Mouse (Mus musculus): ENCODE results near the gene Rarres2. TPM values are rescaled to one million over a fixed set of nuclear protein-coding genes. Genes with fewer than 3 reads are reported as not detected.

Gene Rarres2
- polyA plus RNA-seq, 1 experiment: not detected

DNA sequence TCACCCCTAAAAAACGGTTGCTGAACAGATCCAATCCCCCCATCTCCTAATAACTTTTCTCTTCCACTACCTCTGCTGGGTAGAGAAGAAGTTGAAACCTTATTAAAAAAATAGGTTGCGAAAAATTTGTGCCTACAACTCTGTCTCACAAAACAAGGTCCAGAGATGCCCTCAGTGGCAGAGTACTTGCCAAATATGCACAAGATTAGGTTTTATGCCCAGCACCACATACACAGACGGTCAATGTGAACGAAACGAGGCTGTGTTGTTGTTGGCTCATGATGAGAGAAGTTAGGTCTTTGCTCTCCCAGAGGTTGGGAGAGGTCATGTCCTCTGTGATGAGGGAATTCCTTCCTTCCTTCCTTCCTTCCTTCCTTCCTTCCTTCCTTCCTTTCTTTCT, 27.3 kb downstream of the Rarres2 start:
- TF ChIP-seq POLR2A (IDR thresholded peaks at IDR 0.05; ENCODE audit: borderline replicate concordance, low read depth, low read length): no peak
- TF ChIP-seq CTCF (IDR thresholded peaks at IDR 0.05; ENCODE audit: low read depth, low read length): no peak
- H3K27ac ChIP-seq (ENCODE audit: insufficient read depth, low read depth, low read length): no peak overlapping the region
- no peak overlapping the region for H3K4me3 ChIP-seq (ENCODE audit: insufficient read depth, low read length)
- no peaks in the 10 kb centered on the region for H3K4me1 ChIP-seq (ENCODE audit: control insufficient read depth, insufficient read depth, low read length)

DNA sequence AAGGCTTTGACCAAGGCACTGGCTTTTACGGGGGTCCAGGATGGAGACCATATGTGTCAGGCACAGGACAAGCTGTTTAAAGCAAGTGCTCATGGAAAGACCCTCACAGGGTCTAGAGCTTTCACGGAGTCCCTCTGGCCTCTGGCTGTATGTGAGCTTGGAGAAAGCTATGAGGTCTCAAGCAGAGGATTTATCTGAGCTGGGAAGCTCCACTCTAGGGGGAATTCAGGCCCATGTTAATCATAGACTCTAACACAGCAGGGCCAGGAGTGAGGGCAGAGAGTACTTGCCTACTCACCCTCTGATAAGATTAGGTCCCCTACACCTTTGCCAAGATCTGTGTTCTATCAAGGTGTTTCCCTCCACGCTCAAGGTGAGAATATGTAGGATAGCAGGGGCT, 30.0 kb downstream of the Rarres2 start:
- Histone ChIP-seq H3K4me3 (ENCODE audit: insufficient read depth, low read length) (no peak overlapping the region), H3K4me1 (ENCODE audit: control insufficient read depth, insufficient read depth, low read length) (no peaks in the 10 kb centered on the region), H3K27ac (ENCODE audit: insufficient read depth, low read depth, low read length) (no peak overlapping the region)
- TF ChIP-seq POLR2A (IDR thresholded peaks at IDR 0.05; ENCODE audit: borderline replicate concordance, low read depth, low read length): no peak
- TF ChIP-seq CTCF (IDR thresholded peaks at IDR 0.05; ENCODE audit: low read depth, low read length): no peak

DNA sequence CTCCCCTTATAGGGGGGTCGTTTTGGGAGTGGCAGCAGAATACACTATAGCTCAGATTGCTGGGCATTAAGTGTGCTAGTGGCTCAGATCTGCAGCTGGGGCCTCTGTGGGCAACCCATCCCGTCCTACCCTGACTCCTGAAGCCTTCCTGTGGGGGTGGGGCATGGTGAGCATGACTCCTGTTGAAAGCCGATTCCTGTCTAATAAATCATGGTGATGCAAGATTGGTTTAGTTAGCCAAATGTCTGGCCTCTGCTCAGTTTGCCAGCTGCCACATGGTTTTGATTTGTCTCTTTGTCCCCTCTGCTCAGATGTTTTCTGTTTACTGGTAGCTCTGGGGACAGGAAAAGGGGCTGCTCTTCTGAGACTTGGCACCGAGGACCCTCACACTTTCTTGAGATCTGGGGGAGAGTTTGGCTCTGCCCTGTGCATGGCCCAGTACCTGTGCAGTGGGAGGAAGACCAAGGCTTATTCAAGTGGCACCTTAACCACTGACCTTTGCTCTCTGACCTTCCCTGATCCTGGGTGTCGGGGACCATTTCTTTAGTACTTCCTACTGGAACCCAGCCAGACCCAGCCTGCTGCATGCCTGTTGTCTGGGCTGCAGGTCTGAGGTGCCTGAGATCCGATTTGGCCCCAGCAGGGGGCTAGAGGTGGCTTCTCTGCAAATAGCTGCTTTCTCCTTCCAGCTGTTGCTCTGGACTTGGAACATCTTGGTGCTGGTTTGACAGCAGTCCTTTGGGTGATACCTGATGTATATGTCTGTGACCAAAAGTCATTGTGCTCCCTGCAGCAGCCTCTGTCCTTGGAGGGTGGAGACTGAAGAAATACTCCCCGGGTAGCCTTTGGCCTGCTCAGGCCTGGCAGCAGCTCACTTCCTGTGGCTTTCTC, 30.8 kb downstream of the Rarres2 start:
- Histone ChIP-seq H3K27ac (ENCODE audit: insufficient read depth, low read depth, low read length) (no peak overlapping the region), H3K4me3 (ENCODE audit: insufficient read depth, low read length) (no peak overlapping the region), H3K4me1 (ENCODE audit: control insufficient read depth, insufficient read depth, low read length) (no peaks in the 10 kb centered on the region)
- no peak for TF ChIP-seq POLR2A (IDR thresholded peaks at IDR 0.05; ENCODE audit: borderline replicate concordance, low read depth, low read length)
- no peak for TF ChIP-seq CTCF (IDR thresholded peaks at IDR 0.05; ENCODE audit: low read depth, low read length)

DNA sequence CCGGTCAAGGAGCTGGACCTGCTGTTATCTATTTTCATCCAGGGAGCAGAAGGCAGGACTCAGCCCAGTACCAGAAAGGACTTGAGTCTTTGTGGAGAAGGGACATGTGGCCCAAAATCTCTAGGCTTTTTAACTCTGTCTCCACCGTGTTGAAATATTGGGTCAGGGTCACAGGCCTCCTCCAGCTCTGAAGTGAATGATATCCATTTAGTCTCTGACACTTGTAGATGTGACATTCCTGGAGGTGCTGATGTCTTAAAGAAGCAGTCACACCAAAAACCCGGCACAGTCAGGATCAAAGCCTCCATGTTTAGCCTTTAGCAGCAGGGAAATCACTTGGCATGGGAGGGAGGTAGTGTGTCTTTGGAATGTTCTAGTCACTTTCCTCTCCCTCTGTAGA, 31.9 kb downstream of the Rarres2 start:
- H3K4me1 ChIP-seq (ENCODE audit: control insufficient read depth, insufficient read depth, low read length): peaks cover 7% of the 10 kb centered on the region
- H3K27ac ChIP-seq (ENCODE audit: insufficient read depth, low read depth, low read length): no peak overlapping the region
- TF ChIP-seq POLR2A (IDR thresholded peaks at IDR 0.05; ENCODE audit: borderline replicate concordance, low read depth, low read length): no peak
- no peak for TF ChIP-seq CTCF (IDR thresholded peaks at IDR 0.05; ENCODE audit: low read depth, low read length)
- H3K4me3 ChIP-seq (ENCODE audit: insufficient read depth, low read length): no peak overlapping the region

DNA sequence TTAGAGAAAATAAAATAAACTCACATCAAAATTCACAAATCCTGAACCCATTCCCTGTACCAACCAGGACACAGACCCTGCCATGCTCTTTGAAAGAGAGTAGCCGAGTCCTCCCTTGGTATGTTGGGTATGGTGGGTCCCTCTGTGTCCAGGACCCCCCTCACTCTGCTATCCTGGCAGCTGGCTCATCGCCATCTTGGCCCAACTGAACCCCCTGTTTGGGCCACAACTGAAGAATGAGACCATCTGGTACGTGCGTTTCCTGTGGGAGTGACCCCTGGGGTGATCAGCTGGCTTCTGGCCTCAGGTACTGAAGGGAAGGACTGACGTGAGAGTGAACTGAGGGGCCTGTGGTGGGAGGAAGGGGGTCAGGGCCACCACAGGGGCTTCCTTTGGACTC, 32.7 kb downstream of the Rarres2 start:
- TF ChIP-seq CTCF (IDR thresholded peaks at IDR 0.05; ENCODE audit: low read depth, low read length) (no peak), POLR2A (IDR thresholded peaks at IDR 0.05; ENCODE audit: borderline replicate concordance, low read depth, low read length) (no peak)
- H3K4me3 ChIP-seq (ENCODE audit: insufficient read depth, low read length): no peak overlapping the region
- no peak overlapping the region for H3K27ac ChIP-seq (ENCODE audit: insufficient read depth, low read depth, low read length)
- peaks cover 7% of the 10 kb centered on the region for H3K4me1 ChIP-seq (ENCODE audit: control insufficient read depth, insufficient read depth, low read length)

DNA sequence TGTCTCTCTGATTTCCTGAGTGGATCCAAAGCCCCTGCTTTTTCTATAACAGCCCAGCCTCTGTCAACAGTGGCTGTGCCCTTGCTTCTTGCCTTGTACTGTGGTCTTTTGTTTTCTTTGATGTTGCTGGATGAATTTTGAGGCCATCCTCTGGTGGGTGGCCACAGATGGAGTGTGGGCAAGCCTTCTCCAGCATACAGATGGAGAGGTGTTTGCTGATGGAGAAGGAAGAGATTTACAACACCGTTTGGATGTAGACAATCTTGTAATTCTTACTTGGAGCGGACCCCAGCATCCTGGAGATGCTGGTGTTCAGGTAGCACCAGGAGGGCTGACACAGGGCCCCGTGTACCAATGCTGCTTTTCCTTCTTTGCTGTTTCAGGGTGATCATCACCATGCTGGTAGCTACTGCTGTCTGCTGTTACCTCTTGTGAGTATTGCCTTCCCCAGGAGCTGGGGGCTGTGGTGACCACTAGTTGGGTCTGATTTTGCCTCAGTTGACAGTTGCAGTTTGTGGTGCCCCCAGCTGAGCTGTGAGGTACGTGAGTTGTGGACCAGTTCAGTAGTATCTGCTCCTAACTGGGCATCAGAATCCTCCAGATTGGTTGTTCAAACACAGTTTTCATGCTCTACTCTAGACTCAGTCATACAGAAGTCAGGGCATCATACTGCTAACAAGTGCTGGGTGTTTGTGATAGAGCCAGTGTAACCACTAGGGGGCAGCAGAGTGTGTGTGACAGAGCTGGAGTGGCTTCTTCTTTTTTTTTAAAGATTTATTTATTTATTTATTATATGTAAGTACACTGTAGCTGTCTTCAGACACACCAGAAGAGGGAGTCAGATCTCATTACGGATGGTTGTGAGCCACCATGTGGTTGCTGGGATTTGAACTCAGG, 33.5 kb downstream of the Rarres2 start:
- Histone ChIP-seq H3K27ac (ENCODE audit: insufficient read depth, low read depth, low read length) (no peak overlapping the region), H3K4me1 (ENCODE audit: control insufficient read depth, insufficient read depth, low read length) (peaks cover 7% of the 10 kb centered on the region), H3K4me3 (ENCODE audit: insufficient read depth, low read length) (no peak overlapping the region)
- TF ChIP-seq CTCF (IDR thresholded peaks at IDR 0.05; ENCODE audit: low read depth, low read length) (no peak), POLR2A (IDR thresholded peaks at IDR 0.05; ENCODE audit: borderline replicate concordance, low read depth, low read length) (no peak)

DNA sequence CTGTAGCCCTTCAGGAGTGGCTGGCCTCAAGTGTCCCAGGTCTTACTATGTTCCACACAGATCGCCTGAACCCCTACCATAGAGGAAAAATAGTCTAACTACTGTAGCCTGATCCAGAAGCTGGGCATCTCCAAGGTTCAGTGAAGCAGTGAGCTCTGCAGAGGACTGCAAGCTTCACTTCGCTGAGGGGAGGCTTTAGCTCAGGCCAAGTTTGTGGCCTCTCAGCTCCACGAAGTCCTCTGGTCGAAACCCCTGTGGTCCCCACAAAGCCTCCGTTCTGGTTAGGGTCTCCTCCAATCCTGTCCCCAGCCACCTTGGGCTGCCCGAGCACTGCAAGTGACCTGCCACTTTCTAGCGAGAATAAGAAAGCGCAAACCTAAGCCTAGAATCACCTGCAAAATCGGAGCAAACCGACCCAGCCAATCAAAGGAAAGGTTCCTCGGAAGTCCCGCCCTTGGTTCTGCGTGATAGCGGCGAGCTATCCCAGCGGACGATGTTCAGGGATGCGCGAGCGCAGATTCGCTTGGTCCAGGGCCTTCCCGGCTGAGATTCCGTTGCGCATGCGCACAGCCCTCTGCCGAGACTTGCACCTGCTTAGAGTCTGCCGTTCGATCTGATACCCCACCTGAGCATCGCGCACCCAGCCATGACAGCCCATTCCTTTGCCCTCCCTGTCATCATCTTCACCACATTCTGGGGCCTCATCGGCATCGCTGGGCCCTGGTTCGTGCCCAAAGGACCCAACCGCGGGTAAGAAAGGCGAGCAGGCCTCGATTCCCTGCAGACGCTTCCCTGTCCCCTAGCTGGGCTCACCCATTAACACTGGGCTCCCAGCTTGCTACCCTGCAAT, 35.3 kb downstream of the Rarres2 start, which contains the start of gene Atp6v0e2:
Gene Atp6v0e2 (plus strand): TSS at position 511 of the 850 bp plus-strand sequence.
- no peak for TF ChIP-seq POLR2A (IDR thresholded peaks at IDR 0.05; ENCODE audit: borderline replicate concordance, low read depth, low read length)
- no peak for TF ChIP-seq CTCF (IDR thresholded peaks at IDR 0.05; ENCODE audit: low read depth, low read length)
- H3K4me3 ChIP-seq (ENCODE audit: insufficient read depth, low read length): no peak within 1 kb of the TSS

DNA sequence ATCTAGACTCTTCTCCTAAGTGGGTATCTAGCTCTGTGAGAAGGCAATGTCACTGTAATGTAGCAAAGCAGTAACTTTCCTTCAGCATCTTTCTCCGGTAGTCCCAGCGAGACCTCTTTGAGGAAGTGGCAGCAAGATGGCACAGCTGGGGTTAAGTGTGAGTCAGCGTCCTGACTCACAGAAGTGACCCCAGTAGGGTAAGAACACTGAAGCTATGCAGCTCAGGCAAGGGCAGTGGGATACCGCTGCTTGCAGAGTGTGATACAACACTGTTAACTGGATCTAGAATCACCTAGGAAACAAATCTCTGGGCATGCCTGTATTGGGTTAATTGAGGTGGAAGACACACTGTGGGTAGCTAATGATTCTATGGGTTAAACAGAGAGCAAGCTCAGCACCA, 36.5 kb downstream of the Rarres2 start:
- Histone ChIP-seq H3K4me1 (ENCODE audit: control insufficient read depth, insufficient read depth, low read length) (peaks cover 7% of the 10 kb centered on the region), H3K27ac (ENCODE audit: insufficient read depth, low read depth, low read length) (no peak overlapping the region), H3K4me3 (ENCODE audit: insufficient read depth, low read length) (no peak overlapping the region)
- TF ChIP-seq POLR2A (IDR thresholded peaks at IDR 0.05; ENCODE audit: borderline replicate concordance, low read depth, low read length) (no peak), CTCF (IDR thresholded peaks at IDR 0.05; ENCODE audit: low read depth, low read length) (no peak)

More for the DNA sequence above, 35.3 kb downstream of the Rarres2 start, which contains the start of gene Atp6v0e2:
- peaks cover 7% of the 10 kb centered on the region for H3K4me1 ChIP-seq (ENCODE audit: control insufficient read depth, insufficient read depth, low read length)
- H3K27ac ChIP-seq (ENCODE audit: insufficient read depth, low read depth, low read length): no peak within 1 kb of the TSS

DNA sequence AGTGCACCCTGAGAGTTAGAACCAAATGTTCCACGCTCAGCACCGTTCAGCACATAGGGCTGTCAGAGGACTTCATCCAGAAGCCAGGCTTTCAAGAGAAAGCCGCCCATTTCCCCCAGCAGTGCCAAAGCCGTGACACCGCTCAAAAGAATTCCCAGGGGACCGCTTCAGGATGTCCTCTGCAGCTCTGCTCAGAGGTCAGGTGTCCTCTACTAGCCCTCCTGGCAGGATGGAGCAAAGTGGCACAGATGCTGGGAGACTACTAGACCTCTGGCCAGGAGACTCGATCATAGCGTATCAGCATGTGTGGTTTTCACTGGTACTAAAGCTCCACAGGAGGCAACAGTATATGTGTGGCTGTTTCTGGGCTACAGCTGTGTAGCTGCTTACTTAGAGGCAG, 37.7 kb downstream of the Rarres2 start:
- TF ChIP-seq CTCF (IDR thresholded peaks at IDR 0.05; ENCODE audit: low read depth, low read length) (no peak), POLR2A (IDR thresholded peaks at IDR 0.05; ENCODE audit: borderline replicate concordance, low read depth, low read length) (no peak)
- no peak overlapping the region for H3K27ac ChIP-seq (ENCODE audit: insufficient read depth, low read depth, low read length)
- no peak overlapping the region for H3K4me3 ChIP-seq (ENCODE audit: insufficient read depth, low read length)
- peaks cover 13% of the 10 kb centered on the region for H3K4me1 ChIP-seq (ENCODE audit: control insufficient read depth, insufficient read depth, low read length)

Measured in bone marrow macrophage, adult 2 months (primary cell).